Mouse (Mus musculus) hindbrain, embryonic 13.5 days (tissue): Measurements from ENCODE around the gene Srp9. TPM values are rescaled to one million over a fixed set of nuclear protein-coding genes. Genes with fewer than 3 reads are reported as not detected.

Experiments
- ATAC-seq: fragments of 200-750 bp; cut with Nextera tagmentation; 2 replicates; pipeline ENCODE4 v1.8.0; 2017; ENCODE audit warnings: moderate TSS enrichment; ENCODE audit not compliant: low FRiP score
- H3K27ac ChIP-seq: fragments of 300-500 bp; sonication (generic); 2 replicates; pipeline ENCODE4 v1.5.1; 2015; ENCODE audit warnings: inconsistent platforms, mild to moderate bottlenecking, moderate library complexity
- H3K27me3 ChIP-seq: fragments of 300-500 bp; sonication (generic); 2 replicates; pipeline ENCODE4 v1.6.1; 2015; ENCODE audit warnings: mild to moderate bottlenecking, inconsistent platforms
- H3K36me3 ChIP-seq: fragments of 300-500 bp; sonication (generic); 2 replicates; pipeline ENCODE4 v1.6.1; 2015; ENCODE audit warnings: mild to moderate bottlenecking, inconsistent platforms
- H3K4me1 ChIP-seq: fragments of 300-500 bp; sonication (generic); replicated peaks from 2 replicates; pipeline ENCODE4 v1.6.1; 2015; ENCODE audit warnings: inconsistent platforms
- H3K4me2 ChIP-seq: fragments of 300-500 bp; sonication (generic); 2 replicates; pipeline ENCODE4 v1.6.1; 2015; ENCODE audit warnings: inconsistent platforms, mild to moderate bottlenecking, moderate library complexity
- H3K4me3 ChIP-seq: fragments of 300-500 bp; sonication (generic); 2 replicates; pipeline ENCODE4 v1.5.1; 2015; ENCODE audit warnings: mild to moderate bottlenecking, inconsistent platforms
- H3K9ac ChIP-seq: fragments of 300-500 bp; sonication (generic); 2 replicates; pipeline ENCODE4 v1.6.1; 2015; ENCODE audit warnings: mild to moderate bottlenecking, inconsistent platforms
- H3K9me3 ChIP-seq: fragments of 300-500 bp; sonication (generic); 2 replicates; pipeline ENCODE4 v1.6.1; 2016; ENCODE audit warnings: inconsistent platforms
- WGBS: fragments of 180-500 bp; shearing (Covaris S2); methylation state at CpG from one replicate; pipeline ENCODE4 v1.1.7; 2015; 5-methylcytosine and 5-hydroxymethylcytosine counted together
- polyA plus RNA-seq: library from polyadenylated mRNA; unstranded; fragments of >200 nt; fragmentation: Nextera tagmentation; extraction: Ambion mirVana; gene quantifications from 2 replicates; pipeline ENCODE4 v1.2.1, GENCODE M21; 2015

The Srp9 gene
- 140 and 146 TPM in 2 replicates for polyA plus RNA-seq

DNA sequence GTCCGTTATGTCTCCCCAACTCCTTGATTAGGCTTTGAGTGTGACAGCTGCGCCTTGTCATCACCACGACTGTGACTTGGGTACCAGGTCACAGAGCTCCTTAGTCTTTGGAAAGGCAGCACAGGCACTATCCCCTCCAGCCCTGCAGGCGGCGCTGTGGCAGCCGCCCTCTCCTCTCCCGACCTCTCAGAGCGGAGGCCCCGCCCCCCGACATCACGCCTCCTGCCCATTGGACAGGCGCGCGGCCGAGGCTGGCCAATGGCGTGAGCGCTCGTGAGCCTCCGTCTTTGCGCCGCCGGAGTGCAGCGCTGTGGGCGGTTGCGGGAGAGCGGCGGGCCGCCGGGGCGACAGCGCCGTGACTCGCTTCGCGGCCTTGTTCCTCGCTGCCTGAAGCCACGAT, at the start of gene Srp9:
TSS of gene Srp9 (plus strand) at position 232 of the 400 bp plus-strand sequence.
- Histone ChIP-seq H3K4me2 (peak within 1 kb of the TSS; percentile 64), H3K9me3 (no peaks in the 10 kb centered on the region), H3K9ac (peak within 1 kb of the TSS; percentile 82), H3K4me3 (peak within 1 kb of the TSS; percentile 82), H3K27me3 (no peaks in the 10 kb centered on the region), H3K36me3 (peaks cover 14% of the 10 kb centered on the region), H3K4me1 (peaks cover 28% of the 10 kb centered on the region), H3K27ac (peak within 1 kb of the TSS; percentile 86)
- peak; percentile 99 for ATAC-seq
- under 1% methylated on average over 35 of the region's 37 CpGs for WGBS

DNA sequence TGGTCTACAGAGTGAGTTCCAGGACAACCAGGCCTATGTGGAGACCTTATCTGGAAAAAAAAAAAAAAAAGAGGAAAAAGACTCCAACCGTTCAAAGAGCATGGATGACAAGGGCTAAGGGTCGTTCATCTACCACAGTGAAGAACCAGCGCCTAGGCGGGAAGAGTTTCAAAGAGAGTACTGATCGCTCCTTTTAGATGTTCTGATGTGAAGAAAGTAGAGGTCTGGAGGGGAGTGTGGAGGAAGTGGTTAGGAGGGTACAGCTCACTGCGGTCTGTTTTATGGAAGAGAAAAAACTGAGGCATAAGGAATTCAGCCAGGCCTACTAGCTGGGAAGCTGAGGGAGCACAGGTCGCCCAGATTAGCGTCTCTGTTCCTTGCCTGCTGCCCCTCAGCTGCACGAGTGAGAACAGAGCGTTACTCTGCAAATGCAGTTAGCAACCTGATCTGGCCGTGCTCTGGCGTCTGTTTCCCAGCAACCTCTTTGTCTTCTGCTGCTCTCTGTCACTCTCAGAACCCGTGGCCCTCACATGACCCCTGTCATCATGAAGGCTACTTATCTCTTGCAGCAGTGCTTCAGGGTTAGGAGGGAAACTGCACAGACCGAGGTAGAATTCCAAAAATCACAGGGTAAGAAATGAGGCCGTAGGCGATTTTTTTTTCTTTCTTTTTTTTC, 42.7 kb upstream of the Srp9 start:
- peaks cover 6% of the 10 kb centered on the region; the same call in 1 of the 2 replicates for H3K9me3 ChIP-seq
- WGBS = 17% methylated on average over 16 of the region's 16 CpGs
- peak overlapping the region; percentile 51 for H3K9ac ChIP-seq
- no peak overlapping the region for H3K4me3 ChIP-seq
- H3K4me2 ChIP-seq = peak overlapping the region; percentile 10; the same call in 1 of the 2 replicates
- no peaks in the 10 kb centered on the region for H3K27me3 ChIP-seq
- H3K36me3 ChIP-seq = peaks cover 3% of the 10 kb centered on the region; the same call in 1 of the 2 replicates
- peaks cover 15% of the 10 kb centered on the region for H3K4me1 ChIP-seq
- peak overlapping the region; percentile 35 for H3K27ac ChIP-seq
- no peak for ATAC-seq

GRCm38 (mm10) chr1:182083459-182083858, 41.1 kb upstream of the Srp9 start:
- WGBS = 86% methylated on average over 4 of the region's 4 CpGs
- Histone ChIP-seq H3K9me3 (peaks cover under 1% of the 10 kb centered on the region; the same call in 1 of the 2 replicates), H3K9ac (no peak overlapping the region)

GRCm38 (mm10) chr1:182086759-182087158, 37.8 kb upstream of the Srp9 start:
- ATAC-seq = 0 out of 2 replicates have a peak, but pooled peaks have one; percentile 31
- Histone ChIP-seq H3K27ac (0 out of 2 replicates have a peak overlapping the region, but pooled peaks have one; percentile 52), H3K27me3 (no peaks in the 10 kb centered on the region), H3K36me3 (no peaks in the 10 kb centered on the region), H3K9me3 (no peaks in the 10 kb centered on the region), H3K9ac (no peak overlapping the region), H3K4me1 (peaks cover 61% of the 10 kb centered on the region), H3K4me2 (no peak overlapping the region), H3K4me3 (no peak overlapping the region)
- WGBS = 28% methylated on average over 7 of the region's 7 CpGs

More at GRCm38 (mm10) chr1:182083459-182083858, 41.1 kb upstream of the Srp9 start:
- no peak overlapping the region for H3K4me2 ChIP-seq
- H3K4me3 ChIP-seq = no peak overlapping the region
- peaks cover 29% of the 10 kb centered on the region for H3K4me1 ChIP-seq
- no peaks in the 10 kb centered on the region for H3K27me3 ChIP-seq
- H3K27ac ChIP-seq = no peak overlapping the region
- peaks cover under 1% of the 10 kb centered on the region; the same call in 1 of the 2 replicates for H3K36me3 ChIP-seq
- ATAC-seq = no peak

- H3K4me1 ChIP-seq = peaks cover 61% of the 10 kb centered on the region
- H3K4me3 ChIP-seq = no peak overlapping the region
- no peak for ATAC-seq
- H3K36me3 ChIP-seq = no peaks in the 10 kb centered on the region
- no peak overlapping the region for H3K4me2 ChIP-seq
- no peaks in the 10 kb centered on the region for H3K27me3 ChIP-seq
- WGBS = 80% methylated on average over 3 of the region's 3 CpGs
- no peaks in the 10 kb centered on the region for H3K9me3 ChIP-seq
- H3K27ac ChIP-seq = no peak overlapping the region
- H3K9ac ChIP-seq = no peak overlapping the region
These were observed 37.2 kb upstream of the Srp9 start for GRCm38 (mm10) chr1:182087351-182087750.

GRCm38 (mm10) chr1:182087753-182088633, 36.5 kb upstream of the Srp9 start:
- no peaks in the 10 kb centered on the region for H3K27me3 ChIP-seq
- ATAC-seq = no peak
- no peak overlapping the region for H3K4me2 ChIP-seq
- no peaks in the 10 kb centered on the region for H3K9me3 ChIP-seq
- no peak overlapping the region for H3K4me3 ChIP-seq
- 90% methylated on average over 14 of the region's 14 CpGs for WGBS
- no peak overlapping the region for H3K9ac ChIP-seq
- H3K36me3 ChIP-seq = no peaks in the 10 kb centered on the region
- H3K27ac ChIP-seq = no peak overlapping the region
- peaks cover 60% of the 10 kb centered on the region for H3K4me1 ChIP-seq

GRCm38 (mm10) chr1:182088844-182089418, 35.6 kb upstream of the Srp9 start:
- H3K4me3 ChIP-seq = no peak overlapping the region
- peak; percentile 37; the same call in 1 of the 2 replicates for ATAC-seq
- no peaks in the 10 kb centered on the region for H3K27me3 ChIP-seq
- no peaks in the 10 kb centered on the region for H3K9me3 ChIP-seq
- peaks cover 60% of the 10 kb centered on the region for H3K4me1 ChIP-seq
- no peak overlapping the region for H3K4me2 ChIP-seq
- peak overlapping the region; percentile 80 for H3K27ac ChIP-seq
- no peak overlapping the region for H3K9ac ChIP-seq
- H3K36me3 ChIP-seq = no peaks in the 10 kb centered on the region
- 47% methylated on average over 14 of the region's 14 CpGs for WGBS

DNA sequence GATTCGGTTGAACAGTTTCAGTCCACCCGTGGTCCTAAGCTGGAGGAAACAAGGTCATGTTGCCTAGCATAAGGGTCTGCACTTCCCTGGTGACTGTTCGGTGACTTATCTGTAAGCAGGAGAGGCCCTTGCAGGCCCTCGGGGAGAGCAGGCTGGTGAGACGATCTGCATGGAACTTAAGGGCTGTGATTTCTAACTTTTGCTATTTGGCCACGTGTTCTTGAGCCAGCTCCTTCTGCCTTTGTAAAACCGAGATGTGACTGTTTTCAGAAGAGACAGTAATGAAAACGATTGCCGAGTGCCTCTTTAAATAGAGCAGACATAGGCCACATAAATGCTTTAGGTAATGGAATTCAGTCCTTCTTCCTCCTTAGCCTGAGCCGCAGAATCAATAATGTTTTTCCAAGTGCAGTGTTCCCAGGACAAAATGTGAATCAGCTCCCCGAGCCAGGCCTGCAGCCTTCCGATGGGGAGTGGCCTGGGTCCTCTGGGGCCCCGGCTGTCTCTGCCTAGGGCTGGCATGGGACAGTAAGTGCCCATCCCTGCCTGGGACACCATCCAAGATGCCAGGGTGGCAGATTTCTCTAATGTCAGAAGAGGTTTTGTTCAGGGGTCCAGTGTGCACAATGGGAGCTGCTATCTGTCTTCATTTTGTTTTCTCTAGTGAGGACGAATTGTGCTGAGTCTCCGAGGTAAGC, 34.8 kb upstream of the Srp9 start:
- no peaks in the 10 kb centered on the region for H3K27me3 ChIP-seq
- peak overlapping the region; percentile 30; the same call in 1 of the 2 replicates for H3K9ac ChIP-seq
- ATAC-seq = peak; percentile 34
- no peaks in the 10 kb centered on the region for H3K9me3 ChIP-seq
- no peak overlapping the region for H3K4me2 ChIP-seq
- peak overlapping the region; percentile 80 for H3K27ac ChIP-seq
- H3K36me3 ChIP-seq = no peaks in the 10 kb centered on the region
- peaks cover 64% of the 10 kb centered on the region for H3K4me1 ChIP-seq
- no peak overlapping the region for H3K4me3 ChIP-seq
- 34% methylated on average over 15 of the region's 15 CpGs for WGBS

DNA sequence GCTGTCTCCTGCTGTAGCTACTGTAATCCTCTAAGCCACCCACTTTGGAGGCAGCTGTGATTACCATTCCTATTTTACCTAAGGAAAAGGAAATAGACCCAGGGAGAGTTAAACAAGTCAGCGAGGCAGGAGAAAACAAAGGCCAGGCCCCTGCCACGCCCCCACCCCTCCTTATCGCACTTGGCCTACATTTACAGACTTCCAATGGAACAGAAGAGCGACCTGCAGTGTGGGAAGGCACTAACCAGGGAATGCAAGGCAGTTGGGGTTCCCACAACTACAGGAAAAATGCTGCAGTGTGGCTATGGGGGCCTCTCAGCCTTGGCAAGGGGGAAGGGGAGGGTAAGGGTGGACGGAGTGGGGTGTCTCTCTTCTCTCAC, 34.2 kb upstream of the Srp9 start:
- peak overlapping the region; percentile 30; the same call in 1 of the 2 replicates for H3K9ac ChIP-seq
- H3K9me3 ChIP-seq = no peaks in the 10 kb centered on the region
- WGBS = 16% methylated on average over 5 of the region's 5 CpGs
- no peak overlapping the region for H3K4me3 ChIP-seq
- H3K4me1 ChIP-seq = peaks cover 69% of the 10 kb centered on the region
- no peak overlapping the region for H3K4me2 ChIP-seq
- H3K27me3 ChIP-seq = no peaks in the 10 kb centered on the region
- peak overlapping the region; percentile 80 for H3K27ac ChIP-seq
- H3K36me3 ChIP-seq = no peaks in the 10 kb centered on the region
- peak; percentile 19; the same call in 1 of the 2 replicates for ATAC-seq

- H3K36me3 ChIP-seq = no peaks in the 10 kb centered on the region
- H3K4me3 ChIP-seq = no peak overlapping the region
- H3K27ac ChIP-seq = 0 out of 2 replicates have a peak overlapping the region, but pooled peaks have one; percentile 23
- no peak for ATAC-seq
- 63% methylated on average over 7 of the region's 7 CpGs for WGBS
- H3K27me3 ChIP-seq = no peaks in the 10 kb centered on the region
- peaks cover 72% of the 10 kb centered on the region for H3K4me1 ChIP-seq
- no peak overlapping the region for H3K4me2 ChIP-seq
- no peak overlapping the region for H3K9ac ChIP-seq
- no peaks in the 10 kb centered on the region for H3K9me3 ChIP-seq
These were observed 33.3 kb upstream of the Srp9 start for GRCm38 (mm10) chr1:182091261-182091660.

- no peak overlapping the region for H3K4me3 ChIP-seq
- H3K9ac ChIP-seq = no peak overlapping the region
- peaks cover 66% of the 10 kb centered on the region for H3K4me1 ChIP-seq
- no peaks in the 10 kb centered on the region for H3K27me3 ChIP-seq
- no peaks in the 10 kb centered on the region for H3K36me3 ChIP-seq
- 80% methylated on average over 13 of the region's 13 CpGs for whole genome bisulfite sequencing
- no peak overlapping the region for H3K4me2 ChIP-seq
- no peaks in the 10 kb centered on the region for H3K9me3 ChIP-seq
- ATAC-seq = no peak
- peak overlapping the region; percentile 23; the same call in 1 of the 2 replicates for H3K27ac ChIP-seq
These were observed 32.7 kb upstream of the Srp9 start for GRCm38 (mm10) chr1:182091746-182092412.
